Comparison of ENCODE assay signal across 8 mouse cellular contexts in the genomic region with DNA sequence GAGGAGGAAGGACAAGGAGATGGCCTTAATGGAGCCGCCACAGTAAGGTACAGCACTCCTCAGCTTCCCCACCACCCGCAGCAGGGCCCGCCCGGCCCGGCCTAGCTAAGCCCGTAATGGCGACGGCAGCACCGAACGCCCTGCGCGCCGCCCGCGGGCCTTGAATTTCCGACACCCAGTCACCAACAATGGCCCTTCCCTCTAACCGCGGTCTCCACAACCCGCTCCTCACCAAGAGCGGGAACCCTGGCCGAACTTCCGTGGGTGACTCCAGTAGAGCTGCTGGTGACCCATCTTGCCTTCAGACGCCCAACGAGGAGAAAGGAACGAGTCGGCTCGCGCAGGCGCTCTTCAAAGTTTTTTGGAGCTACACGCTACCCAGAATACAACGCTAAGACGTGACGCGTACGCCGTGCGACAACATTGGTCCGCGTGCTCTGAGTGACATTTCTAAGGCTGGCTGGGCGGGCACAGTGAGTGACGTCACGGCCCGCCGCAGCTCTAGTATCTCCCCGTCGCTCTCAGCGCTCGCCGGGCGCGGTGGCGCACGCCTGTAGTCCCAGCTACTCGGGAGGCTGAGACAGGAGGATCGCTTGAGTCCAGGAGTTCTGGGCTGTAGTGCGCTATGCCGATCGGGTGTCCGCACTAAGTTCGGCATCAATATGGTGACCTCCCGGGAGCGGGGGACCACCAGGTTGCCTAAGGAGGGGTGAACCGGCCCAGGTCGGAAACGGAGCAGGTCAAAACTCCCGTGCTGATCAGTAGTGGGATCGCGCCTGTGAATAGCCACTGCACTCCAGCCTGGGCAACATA. TPM values are rescaled to one million over a fixed set of nuclear protein-coding genes. Genes with fewer than 3 reads are reported as not detected.
DNase-seq lines count a peak whose midpoint lies in the region; ATAC-seq and TF ChIP-seq lines count a peak whose summit lies in the region.
"Not testable (repeated sequence)": the region's sequence is repeated elsewhere in the genome, so short reads cannot be mapped to it uniquely, and the experiment has no call there.

Rps29 (minus strand) TSS at position 422 of the 813 bp plus-strand sequence.

- peaks cover 27% of the 10 kb centered on the region for H3K36me3 ChIP-seq in megakaryocyte, embryonic 14.5 days (replicated peaks; ENCODE audit: low read length)

- H3K27ac ChIP-seq in cortical plate, adult 2 months (ENCODE audit: insufficient read depth, low read length) = peak within 1 kb of the TSS; percentile 30

- H3K9me3 ChIP-seq in megakaryocyte, embryonic 14.5 days = not testable (repeated sequence)

- peak; percentile 93 for ATAC-seq in activated CD4-positive, CD25-positive, alpha-beta regulatory T cell, adult 4 months

- TF ChIP-seq CTCF in cortical plate, adult 2 months (IDR thresholded peaks at IDR 0.05; ENCODE audit: extremely low read depth, insufficient read depth, low read length) = not testable (repeated sequence)

- not testable (repeated sequence) for H3K4me1 ChIP-seq in cortical plate, adult 2 months (ENCODE audit: control insufficient read depth, insufficient read depth, low read length)
- peaks cover 20% of the 10 kb centered on the region; the same call in 1 of the 2 replicates for H3K4me1 ChIP-seq in megakaryocyte, embryonic 14.5 days

- peak within 1 kb of the TSS; percentile 69 for H3K4me3 ChIP-seq in cortical plate, adult 2 months (ENCODE audit: insufficient read depth, low read length)
- H3K4me3 ChIP-seq in megakaryocyte, embryonic 14.5 days (replicated peaks) = peak within 1 kb of the TSS; percentile 96

- DNase-seq in gastrocnemius, adult 8-10 months (ENCODE audit: low spot score in 2 of 2) = peak; percentile 95 to 97
- DNase-seq in hindlimb bud, embryonic 11.5 days (ENCODE audit: extremely low spot score, low read depth, low spot score) = peak; percentile 100
- peak; percentile 97 to 99 for DNase-seq in left cerebral cortex, adult 8-10 months (ENCODE audit: low spot score in 2 of 2)
- peak; percentile 99 for DNase-seq in right cerebral cortex, postnatal 10 days (ENCODE audit: low spot score in 2 of 2)
- DNase-seq in urinary bladder, postnatal 25 days (ENCODE audit: low spot score) = peak; percentile 91

- TF ChIP-seq POLR2A in cortical plate, adult 2 months (IDR thresholded peaks at IDR 0.05; ENCODE audit: extremely low read depth, insufficient read depth, low read length) = peak; percentile 94

- not testable (repeated sequence) for H3K27me3 ChIP-seq in megakaryocyte, embryonic 14.5 days (replicated peaks)

RNA-seq across cellular contexts. Expression of gene Rps29, which starts in this region (rescaled TPM):
- 1,000 to 10,000 TPM; 2,273 to 4,022 TPM for polyA plus RNA-seq in activated CD4-positive, CD25-positive, alpha-beta regulatory T cell, adult 4 months (2017; shearing (Covaris generic))
- 1,487 and 1,750 TPM in 2 replicates for polyA plus RNA-seq in cortical plate, adult 2 months (2012; rRNA removed)
- total RNA-seq in gastrocnemius, adult 8-10 months (2022) = 1,000 to 10,000 TPM in 2 of 4 experiments, 100 to 1,000 TPM in 2; 850 to 1,105 (median 983) TPM
- 1,000 to 10,000 TPM; 1,202 to 1,440 (median 1,306) TPM for total RNA-seq in left cerebral cortex, adult 8-10 months (2022)
- polyA plus RNA-seq in megakaryocyte, embryonic 14.5 days (2012; ENCODE audit: insufficient read depth, low replicate concordance) = 250 and 1,840 TPM in 2 replicates

Comparison
In these comparisons a context has a peak if more than half of its experiments do, and no peak if none do; other contexts are left out.
1. Peak in every context shown above with its lines: DNase-seq, ATAC-seq, H3K4me3 ChIP-seq and H3K27ac ChIP-seq.